Mouse (Mus musculus): Measurements from ENCODE around the gene Noto. TPM values are rescaled to one million over a fixed set of nuclear protein-coding genes. Genes with fewer than 3 reads are reported as not detected.

Noto gene
- total and polyA plus RNA-seq, 2 experiments, result not detected

DNA sequence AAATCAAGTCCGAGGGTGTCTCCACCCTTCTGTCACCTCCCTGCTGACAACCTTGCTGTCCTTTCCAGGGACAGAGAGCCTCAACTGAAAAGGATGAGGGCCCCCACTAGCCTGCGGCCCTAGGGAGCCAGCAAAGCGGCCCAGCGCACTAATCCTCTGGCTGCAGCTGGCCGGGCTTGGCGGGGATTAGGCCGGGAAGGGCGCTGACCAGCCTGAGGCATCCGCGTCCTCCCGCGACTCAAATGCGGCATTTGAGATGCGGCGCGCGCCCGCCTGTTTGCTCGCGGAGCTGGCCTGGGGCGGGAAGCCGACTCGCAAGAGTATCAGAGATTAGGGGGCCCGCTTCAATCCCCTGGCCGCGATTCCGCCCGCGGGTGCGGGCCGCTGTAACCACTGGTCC, 14.7 kb upstream of the Noto start:
- Histone ChIP-seq H3K9ac (ENCODE audit: low read depth, low read length) (no peak overlapping the region), H3K4me1 (ENCODE audit: control insufficient read depth, insufficient read depth, low read length) (no peaks in the 10 kb centered on the region), H3K36me3 (ENCODE audit: control insufficient read depth, insufficient read depth, low read length) (no peaks in the 10 kb centered on the region), H3K79me2 (ENCODE audit: control insufficient read depth, insufficient read depth, low read length) (no peaks in the 10 kb centered on the region), H3K27me3 (ENCODE audit: control insufficient read depth, insufficient read depth, low read length) (peaks cover 7% of the 10 kb centered on the region), H3K4me3 (ENCODE audit: insufficient read depth, low read depth, low read length) (no peak overlapping the region), H3K27ac (replicated peaks; ENCODE audit: insufficient read depth, low read depth, low read length) (no peak overlapping the region)
- DNase-seq (ENCODE audit: extremely low read depth, low read depth, low spot score), result no peak
- TF ChIP-seq POLR2A (IDR thresholded peaks at IDR 0.05; ENCODE audit: extremely low read depth, insufficient read depth, low read length) (no peak), CTCF (IDR thresholded peaks at IDR 0.05; ENCODE audit: low read depth, low read length) (no peak)
- WGBS, result 9% methylated on average over 31 of the region's 31 CpGs

DNA sequence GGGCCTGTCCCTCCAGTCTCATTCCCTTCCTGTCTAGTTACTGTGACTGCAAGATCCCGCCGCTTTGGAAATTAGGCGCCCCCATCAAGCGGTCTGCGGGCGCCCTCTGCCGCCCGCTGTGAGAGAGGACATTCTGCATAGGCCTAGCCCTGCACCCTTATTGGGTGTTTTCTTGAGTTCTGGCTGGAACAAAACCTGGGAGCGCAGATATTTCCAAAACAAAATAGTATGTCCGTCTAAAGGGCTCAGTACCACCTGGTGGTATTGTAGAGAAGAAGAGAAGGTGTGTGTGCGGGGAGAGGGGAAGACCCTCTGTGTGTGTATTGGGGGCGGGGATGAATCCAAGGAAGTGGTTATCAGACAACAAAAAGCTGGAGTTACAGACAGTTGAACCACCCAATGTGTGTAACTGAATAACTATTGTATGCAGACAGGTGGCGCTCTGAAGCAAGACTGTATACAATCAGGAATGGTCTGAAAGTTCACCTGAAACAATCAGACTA, 12.9 kb upstream of the Noto start:
- DNase-seq (ENCODE audit: extremely low read depth, low read depth, low spot score), result peak; percentile 19
- H3K9ac ChIP-seq (ENCODE audit: low read depth, low read length), result no peak overlapping the region
- H3K79me2 ChIP-seq (ENCODE audit: control insufficient read depth, insufficient read depth, low read length), result no peaks in the 10 kb centered on the region
- H3K27me3 ChIP-seq (ENCODE audit: control insufficient read depth, insufficient read depth, low read length), result peaks cover 7% of the 10 kb centered on the region
- no peak overlapping the region for H3K27ac ChIP-seq (replicated peaks; ENCODE audit: insufficient read depth, low read depth, low read length)
- H3K36me3 ChIP-seq (ENCODE audit: control insufficient read depth, insufficient read depth, low read length), result no peaks in the 10 kb centered on the region
- TF ChIP-seq CTCF (IDR thresholded peaks at IDR 0.05; ENCODE audit: low read depth, low read length) (peak; percentile 80), POLR2A (IDR thresholded peaks at IDR 0.05; ENCODE audit: extremely low read depth, insufficient read depth, low read length) (no peak)
- WGBS, result 21% methylated on average over 13 of the region's 13 CpGs
- no peaks in the 10 kb centered on the region for H3K4me1 ChIP-seq (ENCODE audit: control insufficient read depth, insufficient read depth, low read length)
- H3K4me3 ChIP-seq (ENCODE audit: insufficient read depth, low read depth, low read length), result no peak overlapping the region

- no peaks in the 10 kb centered on the region for H3K36me3 ChIP-seq (ENCODE audit: control insufficient read depth, insufficient read depth, low read length)
- H3K4me1 ChIP-seq (ENCODE audit: control insufficient read depth, insufficient read depth, low read length), result no peaks in the 10 kb centered on the region
- no peak for TF ChIP-seq POLR2A (IDR thresholded peaks at IDR 0.05; ENCODE audit: extremely low read depth, insufficient read depth, low read length)
- no peak for TF ChIP-seq CTCF (IDR thresholded peaks at IDR 0.05; ENCODE audit: low read depth, low read length)
- no peak for DNase-seq (ENCODE audit: extremely low read depth, low read depth, low spot score)
- no peaks in the 10 kb centered on the region for H3K79me2 ChIP-seq (ENCODE audit: control insufficient read depth, insufficient read depth, low read length)
- H3K9ac ChIP-seq (ENCODE audit: low read depth, low read length), result no peak overlapping the region
- no peaks in the 10 kb centered on the region for H3K27me3 ChIP-seq (ENCODE audit: control insufficient read depth, insufficient read depth, low read length)
- WGBS, result 50% methylated on average over 3 of the region's 3 CpGs
- H3K27ac ChIP-seq (replicated peaks; ENCODE audit: insufficient read depth, low read depth, low read length), result no peak overlapping the region
- no peak overlapping the region for H3K4me3 ChIP-seq (ENCODE audit: insufficient read depth, low read depth, low read length)
Observed at GRCm38 (mm10) chr6:85415829-85416228, 7.9 kb upstream of the Noto start.

DNA sequence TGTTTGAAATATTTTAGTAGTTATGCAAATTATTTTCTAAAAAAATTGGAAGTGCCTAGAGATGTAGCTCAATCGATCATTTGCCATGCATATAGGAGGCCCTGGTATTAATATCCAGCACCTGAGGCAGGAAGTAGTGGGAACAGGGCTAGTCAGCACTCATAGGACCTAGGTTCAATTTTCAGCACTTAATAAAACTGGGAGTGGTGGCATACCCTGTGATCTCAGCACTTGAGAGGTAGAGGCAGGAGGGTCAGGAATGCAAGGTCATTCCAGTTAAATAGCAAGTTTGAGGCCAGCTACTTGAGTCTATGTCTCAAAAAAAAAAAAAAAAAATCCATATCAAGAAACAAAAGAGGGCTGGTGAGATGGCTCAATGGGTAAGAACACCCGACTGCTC, 4.5 kb upstream of the Noto start:
- TF ChIP-seq POLR2A (IDR thresholded peaks at IDR 0.05; ENCODE audit: extremely low read depth, insufficient read depth, low read length) (no peak), CTCF (IDR thresholded peaks at IDR 0.05; ENCODE audit: low read depth, low read length) (no peak)
- no peaks in the 10 kb centered on the region for H3K36me3 ChIP-seq (ENCODE audit: control insufficient read depth, insufficient read depth, low read length)
- H3K4me1 ChIP-seq (ENCODE audit: control insufficient read depth, insufficient read depth, low read length), result no peaks in the 10 kb centered on the region
- DNase-seq (ENCODE audit: extremely low read depth, low read depth, low spot score), result no peak
- H3K9ac ChIP-seq (ENCODE audit: low read depth, low read length), result no peak overlapping the region
- H3K4me3 ChIP-seq (ENCODE audit: insufficient read depth, low read depth, low read length), result no peak overlapping the region
- no peak overlapping the region for H3K27ac ChIP-seq (replicated peaks; ENCODE audit: insufficient read depth, low read depth, low read length)
- no peaks in the 10 kb centered on the region for H3K79me2 ChIP-seq (ENCODE audit: control insufficient read depth, insufficient read depth, low read length)
- H3K27me3 ChIP-seq (ENCODE audit: control insufficient read depth, insufficient read depth, low read length), result peaks cover 3% of the 10 kb centered on the region
- WGBS, result 88% methylated on average over 2 of the region's 2 CpGs

- 0 out of 2 replicates have a peak overlapping the region, but pooled peaks have one; percentile 18 for H3K9ac ChIP-seq (ENCODE audit: low read depth, low read length)
- no peak for TF ChIP-seq CTCF (IDR thresholded peaks at IDR 0.05; ENCODE audit: low read depth, low read length)
- no peak for TF ChIP-seq POLR2A (IDR thresholded peaks at IDR 0.05; ENCODE audit: extremely low read depth, insufficient read depth, low read length)
- H3K27ac ChIP-seq (replicated peaks; ENCODE audit: insufficient read depth, low read depth, low read length), result no peak overlapping the region
Observed at GRCm38 (mm10) chr6:85431274-85431841, 7.7 kb downstream of the Noto start.

GRCm38 (mm10) chr6:85431842-85432431, 8.3 kb downstream of the Noto start, which contains the start of gene Smyd5:
TSS of gene Smyd5 (plus strand) at chr6:85431989.
- under 1% methylated on average over 39 of the region's 39 CpGs for WGBS
- Histone ChIP-seq H3K4me1 (ENCODE audit: control insufficient read depth, insufficient read depth, low read length) (peaks cover 5% of the 10 kb centered on the region; the same call in 1 of the 2 replicates), H3K4me3 (ENCODE audit: insufficient read depth, low read depth, low read length) (peak within 1 kb of the TSS; percentile 89), H3K27ac (replicated peaks; ENCODE audit: insufficient read depth, low read depth, low read length) (no peak within 1 kb of the TSS), H3K79me2 (ENCODE audit: control insufficient read depth, insufficient read depth, low read length) (peaks cover 5% of the 10 kb centered on the region; the same call in 1 of the 2 replicates), H3K9ac (ENCODE audit: low read depth, low read length) (peak within 1 kb of the TSS; percentile 77), H3K27me3 (ENCODE audit: control insufficient read depth, insufficient read depth, low read length) (no peaks in the 10 kb centered on the region), H3K36me3 (ENCODE audit: control insufficient read depth, insufficient read depth, low read length) (no peaks in the 10 kb centered on the region)
- TF ChIP-seq POLR2A (IDR thresholded peaks at IDR 0.05; ENCODE audit: extremely low read depth, insufficient read depth, low read length) (no peak), CTCF (IDR thresholded peaks at IDR 0.05; ENCODE audit: low read depth, low read length) (no peak)
- DNase-seq (ENCODE audit: extremely low read depth, low read depth, low spot score), result peak; percentile 61

More at GRCm38 (mm10) chr6:85431274-85431841, 7.7 kb downstream of the Noto start:
- no peak for DNase-seq (ENCODE audit: extremely low read depth, low read depth, low spot score)
- 42% methylated on average over 8 of the region's 8 CpGs for WGBS
- Histone ChIP-seq H3K36me3 (ENCODE audit: control insufficient read depth, insufficient read depth, low read length) (no peaks in the 10 kb centered on the region), H3K27me3 (ENCODE audit: control insufficient read depth, insufficient read depth, low read length) (no peaks in the 10 kb centered on the region), H3K79me2 (ENCODE audit: control insufficient read depth, insufficient read depth, low read length) (peaks cover 5% of the 10 kb centered on the region; the same call in 1 of the 2 replicates), H3K4me3 (ENCODE audit: insufficient read depth, low read depth, low read length) (peak overlapping the region; percentile 89), H3K4me1 (ENCODE audit: control insufficient read depth, insufficient read depth, low read length) (peaks cover 5% of the 10 kb centered on the region; the same call in 1 of the 2 replicates)
